In the genomic region with DNA sequence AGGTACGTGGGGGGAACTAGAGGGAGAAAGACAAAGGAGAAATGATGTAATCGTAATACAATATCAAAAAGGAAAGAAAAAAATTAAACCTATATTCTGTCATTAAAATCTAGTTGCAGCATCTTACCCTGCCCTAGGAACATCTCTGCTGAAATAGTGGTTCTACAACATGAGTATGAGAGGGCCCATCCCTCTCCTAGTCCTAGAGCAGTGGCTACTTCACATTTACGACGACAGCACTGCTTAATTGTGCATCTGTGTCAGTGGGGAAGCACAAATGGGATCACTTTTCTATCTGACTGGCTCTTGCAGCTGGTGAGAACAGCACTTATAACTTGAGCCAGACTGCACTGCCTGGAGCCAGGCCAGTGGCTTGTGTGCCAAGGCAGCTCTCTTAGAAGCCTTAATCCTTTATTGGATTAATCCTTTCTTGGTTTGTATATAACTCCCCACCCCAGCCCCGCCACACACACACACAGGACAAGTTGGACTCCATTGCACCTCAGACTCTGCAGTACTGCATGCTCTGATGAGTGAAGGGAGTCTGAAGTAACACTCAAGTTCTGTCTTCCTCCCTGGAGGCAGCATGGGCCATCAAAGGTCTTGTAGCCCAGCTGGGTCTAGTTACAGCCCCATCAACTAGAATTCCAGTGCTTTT, we compare ENCODE assay signal across 8 mouse cellular contexts. TPM values are rescaled to one million over a fixed set of nuclear protein-coding genes. Genes with fewer than 3 reads are reported as not detected.
DNase-seq lines count a peak whose midpoint lies in the region; ATAC-seq lines count a peak whose summit lies in the region.

No protein-coding gene starts in this region.

- peak overlapping the region; percentile 79; the same call in 1 of the 2 replicates for H3K27ac ChIP-seq in embryonic facial prominence, embryonic 13.5 days
- H3K27ac ChIP-seq in kidney, embryonic 15.5 days = 0 out of 2 replicates have a peak overlapping the region, but pooled peaks have one; percentile 27
- H3K27ac ChIP-seq in limb, embryonic 15.5 days = peak overlapping the region; percentile 58; the same call in 1 of the 2 replicates

- no peaks in the 10 kb centered on the region for H3K27me3 ChIP-seq in embryonic facial prominence, embryonic 13.5 days
- no peaks in the 10 kb centered on the region for H3K27me3 ChIP-seq in kidney, embryonic 15.5 days
- no peaks in the 10 kb centered on the region for H3K27me3 ChIP-seq in limb, embryonic 15.5 days

- no peak overlapping the region for H3K4me2 ChIP-seq in embryonic facial prominence, embryonic 13.5 days
- H3K4me2 ChIP-seq in kidney, embryonic 15.5 days = no peak overlapping the region
- no peak overlapping the region for H3K4me2 ChIP-seq in limb, embryonic 15.5 days

- H3K4me1 ChIP-seq in embryonic facial prominence, embryonic 13.5 days = peaks cover 21% of the 10 kb centered on the region
- peaks cover 8% of the 10 kb centered on the region for H3K4me1 ChIP-seq in kidney, embryonic 15.5 days
- peaks cover 18% of the 10 kb centered on the region for H3K4me1 ChIP-seq in limb, embryonic 15.5 days

- peak; percentile 37 for DNase-seq in cerebellum, adult 11 months
- peak; percentile 49 to 68 for DNase-seq in heart, adult 9 months (ENCODE audit: low spot score in 2 of 2)
- DNase-seq in retina, embryonic 14.5 days (ENCODE audit: low spot score) = peak; percentile 34
- no peak for DNase-seq in yolk sac, embryonic 10.5 days (ENCODE audit: low spot score)

- no peak for ATAC-seq in cerebellum, adult (ENCODE audit: insufficient number of reproducible peaks, low FRiP score, low TSS enrichment)
- peak; percentile 43; the same call in 1 of the 2 replicates for ATAC-seq in embryonic facial prominence, embryonic 13.5 days (ENCODE audit: insufficient number of reproducible peaks, insufficient read depth, low FRiP score, low TSS enrichment, low read depth)
- no peak for ATAC-seq in kidney, embryonic 15.5 days (replicated peaks; ENCODE audit: low FRiP score)
- ATAC-seq in limb, embryonic 15.5 days (ENCODE audit: insufficient number of reproducible peaks, low FRiP score, low TSS enrichment, low read depth) = peak; percentile 64

- no peak overlapping the region for H3K9ac ChIP-seq in embryonic facial prominence, embryonic 13.5 days
- H3K9ac ChIP-seq in kidney, embryonic 15.5 days = no peak overlapping the region
- H3K9ac ChIP-seq in limb, embryonic 15.5 days = no peak overlapping the region

- no peaks in the 10 kb centered on the region for H3K9me3 ChIP-seq in embryonic facial prominence, embryonic 13.5 days
- H3K9me3 ChIP-seq in kidney, embryonic 15.5 days (replicated peaks) = no peaks in the 10 kb centered on the region
- H3K9me3 ChIP-seq in limb, embryonic 15.5 days = no peaks in the 10 kb centered on the region

- H3K4me3 ChIP-seq in embryonic facial prominence, embryonic 13.5 days = no peak overlapping the region
- no peak overlapping the region for H3K4me3 ChIP-seq in kidney, embryonic 15.5 days (replicated peaks)
- no peak overlapping the region for H3K4me3 ChIP-seq in limb, embryonic 15.5 days

- WGBS in embryonic facial prominence, embryonic 13.5 days = 45% methylated on average over 5 of the region's 5 CpGs
- 62% methylated on average over 5 of the region's 5 CpGs for WGBS in kidney, embryonic 15.5 days
- 49% methylated on average over 5 of the region's 5 CpGs for WGBS in limb, embryonic 15.5 days

- H3K36me3 ChIP-seq in embryonic facial prominence, embryonic 13.5 days = peaks cover 9% of the 10 kb centered on the region; the same call in 1 of the 2 replicates
- no peaks in the 10 kb centered on the region; the same call in 1 of the 2 replicates for H3K36me3 ChIP-seq in kidney, embryonic 15.5 days
- no peaks in the 10 kb centered on the region for H3K36me3 ChIP-seq in limb, embryonic 15.5 days

RNA-seq across cellular contexts. Expression of a gene that starts 46.3 kb away (rescaled TPM):
- 0.77 and 1.1 TPM in 2 replicates for polyA plus RNA-seq in embryonic facial prominence, embryonic 13.5 days (2015; fragmentation: Nextera tagmentation; extraction: Ambion mirVana)
- 0.10 and 0.19 TPM in 2 replicates for polyA plus RNA-seq in kidney, embryonic 15.5 days (2015; fragmentation: Nextera tagmentation; extraction: Ambion mirVana)
- polyA plus RNA-seq in limb, embryonic 15.5 days (2015; fragmentation: Nextera tagmentation; extraction: Ambion mirVana) = 19.0 and 20.6 TPM in 2 replicates

RNA-seq across cellular contexts. Expression of a gene that starts 48.9 kb away (rescaled TPM):
- polyA plus RNA-seq in embryonic facial prominence, embryonic 13.5 days (2015; fragmentation: Nextera tagmentation; extraction: Ambion mirVana) = 106 and 117 TPM in 2 replicates
- 100 and 101 TPM in 2 replicates for polyA plus RNA-seq in kidney, embryonic 15.5 days (2015; fragmentation: Nextera tagmentation; extraction: Ambion mirVana)
- polyA plus RNA-seq in limb, embryonic 15.5 days (2015; fragmentation: Nextera tagmentation; extraction: Ambion mirVana) = 78.1 and 81.6 TPM in 2 replicates

Comparison
In these comparisons a context has a peak if more than half of its experiments do, and no peak if none do; other contexts are left out.
1. ATAC-seq: peak in embryonic facial prominence, embryonic 13.5 days (single experiment) and limb, embryonic 15.5 days (single experiment); none in cerebellum, adult (single experiment) and kidney, embryonic 15.5 days (single experiment).
2. H3K27ac ChIP-seq: peak in every context shown above with its lines; median percentile 79 in embryonic facial prominence, embryonic 13.5 days; 58 in limb, embryonic 15.5 days; 27 in kidney, embryonic 15.5 days.